Mouse (Mus musculus) Muller cell, postnatal 12 days (primary cell): ENCODE data around the gene Col4a6.

Experiments
- DNase-seq: peaks from one replicate; pipeline ENCODE4 v3.0.0-alpha.2; 2015; ENCODE audit errors: inconsistent ontology term

The Col4a6 gene

GRCm38 (mm10) chrX:141249636-141250035 lies 224.2 kb downstream of the Col4a6 start:
- no peak for DNase-seq

- DNase-seq, result peak; percentile 12
These were observed 237.1 kb downstream of the Col4a6 start for GRCm38 (mm10) chrX:141236564-141237333.

- no peak for DNase-seq
These were observed 245.7 kb downstream of the Col4a6 start for GRCm38 (mm10) chrX:141228169-141228568.

- DNase-seq, result peak; percentile 6
These were observed 261.1 kb downstream of the Col4a6 start for GRCm38 (mm10) chrX:141212802-141213201.

GRCm38 (mm10) chrX:141198993-141199392 lies 274.9 kb downstream of the Col4a6 start:
- DNase-seq, result no peak

- DNase-seq, result no peak
These were observed 278.8 kb downstream of the Col4a6 start for GRCm38 (mm10) chrX:141195036-141195435.

- peak; percentile 16 for DNase-seq
These were observed 298.5 kb downstream of the Col4a6 start for GRCm38 (mm10) chrX:141175353-141175752.

GRCm38 (mm10) chrX:141165067-141165466 lies 308.8 kb downstream of the Col4a6 start:
- DNase-seq, result no peak

GRCm38 (mm10) chrX:141160371-141160770 lies 313.5 kb downstream of the Col4a6 start:
- DNase-seq, result no peak

GRCm38 (mm10) chrX:141158160-141158559 lies 315.7 kb downstream of the Col4a6 start:
- peak; percentile 26 for DNase-seq

- no peak for DNase-seq
These were observed 316.2 kb downstream of the Col4a6 start for GRCm38 (mm10) chrX:141157626-141158025.

GRCm38 (mm10) chrX:141156696-141157095 lies 317.2 kb downstream of the Col4a6 start:
- peak; percentile 14 for DNase-seq

GRCm38 (mm10) chrX:141151182-141151581 lies 322.7 kb downstream of the Col4a6 start:
- DNase-seq, result no peak

GRCm38 (mm10) chrX:141150290-141150689 lies 323.6 kb downstream of the Col4a6 start:
- DNase-seq, result no peak

GRCm38 (mm10) chrX:141149705-141150104 lies 324.2 kb downstream of the Col4a6 start:
- DNase-seq, result no peak
